Mouse (Mus musculus) limb, embryonic 10.5 days (tissue): ENCODE measurements around the gene Mill2. TPM values are rescaled to one million over a fixed set of nuclear protein-coding genes. Genes with fewer than 3 reads are reported as not detected.
A peak's percentile ranks its signal among the peaks of the same experiment; 100 is the strongest.
"Not testable (repeated sequence)": the region's sequence is repeated elsewhere in the genome, so short reads cannot be mapped to it uniquely, and the experiment has no call there.

Experiments used
- DNase-seq: peaks from one replicate; pipeline ENCODE4 v3.0.0-alpha.2; 2017; ENCODE audit warnings: low spot score
- H3K27ac ChIP-seq: fragments of 300-500 bp; sonication (generic); 2 replicates; pipeline ENCODE4 v1.5.1; 2016; ENCODE audit warnings: mild to moderate bottlenecking
- H3K27me3 ChIP-seq: fragments of 300-500 bp; sonication (generic); 2 replicates; pipeline ENCODE4 v1.6.1; 2016; ENCODE audit warnings: low read depth, mild to moderate bottlenecking; ENCODE audit not compliant: poor library complexity, severe bottlenecking
- H3K36me3 ChIP-seq: fragments of 300-500 bp; sonication (generic); 2 replicates; pipeline ENCODE4 v1.6.1; 2016; ENCODE audit warnings: mild to moderate bottlenecking, moderate library complexity
- H3K4me1 ChIP-seq: fragments of 300-500 bp; sonication (generic); 2 replicates; pipeline ENCODE4 v1.6.1; 2016
- H3K4me3 ChIP-seq: fragments of 300-500 bp; sonication (generic); 2 replicates; pipeline ENCODE4 v1.5.1; 2016; ENCODE audit warnings: mild to moderate bottlenecking, moderate library complexity
- H3K9me3 ChIP-seq: fragments of 300-500 bp; sonication (generic); replicated peaks from 2 replicates; pipeline ENCODE4 v1.6.1; 2016; ENCODE audit warnings: mild to moderate bottlenecking
- WGBS: fragments of 180-500 bp; shearing (Covaris S2); methylation state at CpG from one replicate; pipeline ENCODE4 v1.1.7; 2016; 5-methylcytosine and 5-hydroxymethylcytosine counted together
- polyA plus RNA-seq: library from polyadenylated mRNA; unstranded; fragments of >200 nt; fragmentation: Nextera tagmentation; extraction: Ambion mirVana; gene quantifications from 2 replicates; pipeline ENCODE4 v1.2.1, GENCODE M21; 2016

Mill2 gene
- polyA plus RNA-seq = not detected in 2 replicates

GRCm38 (mm10) chr7:18839865-18840264 lies at the start of gene Mill2:
Gene Mill2, plus strand, starts transcription at chr7:18839966.
- peak within 1 kb of the TSS; percentile 53; the same call in 1 of the 2 replicates for H3K27ac ChIP-seq
- no peaks in the 10 kb centered on the region for H3K9me3 ChIP-seq
- peak within 1 kb of the TSS; percentile 44 for H3K4me3 ChIP-seq
- H3K4me1 ChIP-seq = peaks cover 10% of the 10 kb centered on the region
- 26% methylated on average over 3 of the region's 3 CpGs for WGBS
- H3K36me3 ChIP-seq = no peaks in the 10 kb centered on the region
- H3K27me3 ChIP-seq = no peaks in the 10 kb centered on the region
- no peak for DNase-seq

GRCm38 (mm10) chr7:18790671-18791070 lies 49.1 kb upstream of the Mill2 start:
- not testable (repeated sequence) for H3K27me3 ChIP-seq, H3K36me3 ChIP-seq, H3K4me3 ChIP-seq, H3K4me1 ChIP-seq, H3K27ac ChIP-seq, DNase-seq, H3K9me3 ChIP-seq

GRCm38 (mm10) chr7:18798420-18798819 lies 41.3 kb upstream of the Mill2 start, which contains the start of gene Psg19:
Gene Psg19, minus strand, starts transcription at chr7:18798520.
- H3K27ac ChIP-seq = no peak within 1 kb of the TSS
- H3K9me3 ChIP-seq = no peaks in the 10 kb centered on the region
- H3K4me3 ChIP-seq = no peak within 1 kb of the TSS
- H3K4me1 ChIP-seq = no peaks in the 10 kb centered on the region
- no peaks in the 10 kb centered on the region for H3K36me3 ChIP-seq
- DNase-seq = no peak
- 95% methylated on average over 1 of the region's 1 CpGs for WGBS
- no peaks in the 10 kb centered on the region for H3K27me3 ChIP-seq

GRCm38 (mm10) chr7:18799129-18799528 lies 40.6 kb upstream of the Mill2 start:
- H3K36me3 ChIP-seq = no peaks in the 10 kb centered on the region
- H3K4me3 ChIP-seq = no peak overlapping the region
- no peak for DNase-seq
- no peak overlapping the region for H3K27ac ChIP-seq
- WGBS = 41% methylated on average over 3 of the region's 3 CpGs
- H3K4me1 ChIP-seq = no peaks in the 10 kb centered on the region
- no peaks in the 10 kb centered on the region for H3K27me3 ChIP-seq
- no peaks in the 10 kb centered on the region for H3K9me3 ChIP-seq

GRCm38 (mm10) chr7:18803526-18803925 lies 36.2 kb upstream of the Mill2 start:
- Histone ChIP-seq H3K36me3 (no peaks in the 10 kb centered on the region), H3K27ac (no peak overlapping the region), H3K4me3 (no peak overlapping the region), H3K4me1 (no peaks in the 10 kb centered on the region), H3K9me3 (no peaks in the 10 kb centered on the region), H3K27me3 (no peaks in the 10 kb centered on the region)
- no peak for DNase-seq

GRCm38 (mm10) chr7:18818301-18818700 lies 21.5 kb upstream of the Mill2 start:
- WGBS = 88% methylated on average over 9 of the region's 9 CpGs
- no peaks in the 10 kb centered on the region for H3K9me3 ChIP-seq
- no peaks in the 10 kb centered on the region for H3K27me3 ChIP-seq
- H3K27ac ChIP-seq = no peak overlapping the region
- no peaks in the 10 kb centered on the region for H3K4me1 ChIP-seq
- peak; percentile 7 for DNase-seq
- H3K36me3 ChIP-seq = no peaks in the 10 kb centered on the region
- no peak overlapping the region for H3K4me3 ChIP-seq

- Histone ChIP-seq H3K4me3 (no peak within 1 kb of the TSS), H3K27me3 (no peaks in the 10 kb centered on the region), H3K36me3 (no peaks in the 10 kb centered on the region), H3K27ac (no peak within 1 kb of the TSS), H3K9me3 (no peaks in the 10 kb centered on the region), H3K4me1 (no peaks in the 10 kb centered on the region)
- WGBS = 71% methylated on average over 3 of the region's 3 CpGs
- DNase-seq = peak; percentile 13
These were observed 18.3 kb upstream of the Mill2 start, which contains the start of gene Psg17 for GRCm38 (mm10) chr7:18821507-18821906. Gene Psg17, minus strand, starts transcription at chr7:18821607.

- Histone ChIP-seq H3K9me3 (no peaks in the 10 kb centered on the region), H3K36me3 (no peaks in the 10 kb centered on the region), H3K27ac (no peak overlapping the region), H3K27me3 (no peaks in the 10 kb centered on the region), H3K4me3 (no peak overlapping the region), H3K4me1 (peaks cover 5% of the 10 kb centered on the region; the same call in 1 of the 2 replicates)
- 66% methylated on average over 26 of the region's 26 CpGs for WGBS
- DNase-seq = no peak
These were observed 11.8 kb upstream of the Mill2 start for GRCm38 (mm10) chr7:18827792-18828546.

GRCm38 (mm10) chr7:18828592-18828991 lies 11.2 kb upstream of the Mill2 start:
- DNase-seq = no peak
- Histone ChIP-seq H3K4me3 (no peak overlapping the region), H3K27ac (no peak overlapping the region), H3K9me3 (no peaks in the 10 kb centered on the region), H3K4me1 (peaks cover 5% of the 10 kb centered on the region; the same call in 1 of the 2 replicates), H3K27me3 (no peaks in the 10 kb centered on the region), H3K36me3 (no peaks in the 10 kb centered on the region)
- 66% methylated on average over 9 of the region's 9 CpGs for WGBS

- Histone ChIP-seq H3K27ac (no peak overlapping the region), H3K36me3 (no peaks in the 10 kb centered on the region), H3K4me3 (no peak overlapping the region), H3K27me3 (no peaks in the 10 kb centered on the region), H3K4me1 (peaks cover 5% of the 10 kb centered on the region; the same call in 1 of the 2 replicates), H3K9me3 (no peaks in the 10 kb centered on the region)
- DNase-seq = no peak
- 91% methylated on average over 7 of the region's 7 CpGs for WGBS
These were observed 10.2 kb upstream of the Mill2 start for GRCm38 (mm10) chr7:18829545-18829944.

- H3K27me3 ChIP-seq = no peaks in the 10 kb centered on the region
- H3K4me1 ChIP-seq = peaks cover 5% of the 10 kb centered on the region; the same call in 1 of the 2 replicates
- 47% methylated on average over 13 of the region's 13 CpGs for WGBS
- H3K4me3 ChIP-seq = no peak overlapping the region
- no peaks in the 10 kb centered on the region for H3K9me3 ChIP-seq
- H3K27ac ChIP-seq = no peak overlapping the region
- DNase-seq = no peak
- H3K36me3 ChIP-seq = no peaks in the 10 kb centered on the region
These were observed 7.5 kb upstream of the Mill2 start for GRCm38 (mm10) chr7:18832298-18832697.

GRCm38 (mm10) chr7:18840386-18841173 lies 814 bp downstream of the Mill2 start:
- H3K4me1 ChIP-seq = peaks cover 10% of the 10 kb centered on the region
- H3K27ac ChIP-seq = peak overlapping the region; percentile 53
- no peaks in the 10 kb centered on the region for H3K9me3 ChIP-seq
- DNase-seq = peak; percentile 57
- no peaks in the 10 kb centered on the region for H3K27me3 ChIP-seq
- peak overlapping the region; percentile 44 for H3K4me3 ChIP-seq
- WGBS = 7% methylated on average over 14 of the region's 17 CpGs
- no peaks in the 10 kb centered on the region for H3K36me3 ChIP-seq

- peaks cover 10% of the 10 kb centered on the region for H3K4me1 ChIP-seq
- no peaks in the 10 kb centered on the region for H3K9me3 ChIP-seq
- no peak overlapping the region; the same call in 1 of the 2 replicates for H3K27ac ChIP-seq
- peak overlapping the region; percentile 44 for H3K4me3 ChIP-seq
- DNase-seq = no peak
- no peaks in the 10 kb centered on the region for H3K27me3 ChIP-seq
- WGBS = 86% methylated on average over 1 of the region's 1 CpGs
- H3K36me3 ChIP-seq = no peaks in the 10 kb centered on the region
These were observed 1.4 kb downstream of the Mill2 start for GRCm38 (mm10) chr7:18841174-18841567.
